Mouse (Mus musculus): ENCODE data around the gene Rsph3b.
"Not testable (repeated sequence)": the region's sequence is repeated elsewhere in the genome, so short reads cannot be mapped to it uniquely, and the experiment has no call there.

- TF ChIP-seq CTCF (IDR thresholded peaks at IDR 0.05; ENCODE audit: borderline replicate concordance, insufficient read depth, low read depth, low read length); POLR2A (IDR thresholded peaks at IDR 0.05; ENCODE audit: borderline replicate concordance, insufficient read depth, low read length): not testable (repeated sequence)
Observed at GRCm38 (mm10) chr17:6947637-6947983, 872 bp downstream of the Rsph3b start.

All from cerebellum, adult 2 months (tissue).